Mouse (Mus musculus) small intestine, adult 2 months (tissue): ENCODE results near the gene Fads1. TPM values are rescaled to one million over a fixed set of nuclear protein-coding genes. Genes with fewer than 3 reads are reported as not detected.
A peak's percentile ranks its signal among the peaks of the same experiment; 100 is the strongest.

ENCODE experiments used
- H3K27ac ChIP-seq: fragments of 200-500 bp; 2 replicates; pipeline ENCODE4 v1.5.1; 2012; ENCODE audit warnings: low read depth, low read length, control low read depth, inconsistent platforms; ENCODE audit not compliant: insufficient read depth
- H3K27me3 ChIP-seq: fragments of 200-500 bp; 2 replicates; pipeline ENCODE4 v1.6.1; 2012; ENCODE audit warnings: mild to moderate bottlenecking, moderate library complexity, low read length, inconsistent platforms; ENCODE audit not compliant: control insufficient read depth, insufficient read depth
- H3K36me3 ChIP-seq: fragments of 200-500 bp; 2 replicates; pipeline ENCODE4 v1.6.1; 2012; ENCODE audit warnings: mild to moderate bottlenecking, low read length, control low read depth, inconsistent platforms; ENCODE audit not compliant: control insufficient read depth, insufficient read depth
- H3K4me1 ChIP-seq: fragments of 200-500 bp; 2 replicates; pipeline ENCODE4 v1.6.1; 2012; ENCODE audit warnings: low read length, inconsistent platforms, mixed read lengths; ENCODE audit not compliant: control insufficient read depth, insufficient read depth, insufficient read length
- H3K4me3 ChIP-seq: fragments of 200-500 bp; 2 replicates; pipeline ENCODE4 v1.5.1; 2012; ENCODE audit warnings: low read depth, mild to moderate bottlenecking, control low read depth, inconsistent platforms, low read length, moderate library complexity
- CTCF ChIP-seq: fragments of 200-500 bp; IDR thresholded peaks from 2 replicates; pipeline ENCODE4 v1.5.1; 2012; ENCODE audit warnings: low read depth, mild to moderate bottlenecking, control low read depth, inconsistent platforms, low read length, moderate library complexity, mixed read lengths; ENCODE audit not compliant: insufficient replicate concordance, insufficient read length; ENCODE audit errors: extremely low read depth
- POLR2A ChIP-seq: fragments of 200-500 bp; IDR thresholded peaks from 2 replicates; pipeline ENCODE4 v1.6.1; 2012; ENCODE audit warnings: low read depth, mild to moderate bottlenecking, control low read depth, inconsistent platforms, low read length, moderate library complexity
- WGBS: fragments of 180-500 bp; shearing (Covaris S2); methylation state at CpG from one replicate; pipeline ENCODE4 v1.1.7; 2018; 5-methylcytosine and 5-hydroxymethylcytosine counted together
- polyA plus RNA-seq: library from polyadenylated mRNA; depleted of rRNA; stranded (reverse); fragments of >200 nt; gene quantifications from 2 replicates; pipeline ENCODE4 v1.2.3, GENCODE M21; 2012; rRNA removed

Gene Fads1
- polyA plus RNA-seq = 8.5 and 11.6 TPM in 2 replicates

DNA sequence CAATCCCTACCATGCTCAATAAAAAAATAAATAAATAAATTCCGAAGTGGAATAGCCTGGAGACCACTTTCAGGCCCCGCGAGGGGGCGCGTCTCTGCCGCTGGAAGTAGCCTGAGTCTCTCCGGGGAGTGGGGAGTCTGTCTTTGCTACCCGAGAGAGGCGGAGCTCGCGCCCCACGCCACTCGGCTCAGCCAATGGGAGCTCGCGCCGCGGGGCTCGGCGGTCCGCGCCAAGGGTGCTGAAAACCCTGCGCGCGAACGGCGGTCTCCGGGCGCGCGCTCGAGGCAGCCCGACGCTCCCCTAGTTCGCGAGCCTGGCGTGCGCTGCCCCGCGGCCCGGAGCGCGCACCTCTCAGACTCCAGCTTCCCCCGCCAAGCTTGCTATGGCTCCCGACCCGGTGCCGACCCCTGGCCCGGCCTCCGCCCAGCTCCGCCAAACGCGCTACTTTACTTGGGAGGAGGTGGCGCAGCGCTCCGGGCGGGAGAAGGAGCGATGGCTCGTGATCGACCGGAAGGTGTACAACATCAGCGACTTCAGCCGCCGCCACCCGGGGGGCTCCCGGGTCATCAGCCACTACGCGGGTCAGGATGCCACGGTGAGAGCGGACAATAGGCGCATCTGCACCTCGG, at the start of gene Fads1:
Fads1 (plus strand) TSS at position 219 of the 629 bp plus-strand sequence.
- Histone ChIP-seq H3K27me3 (no peaks in the 10 kb centered on the region), H3K4me1 (peaks cover 6% of the 10 kb centered on the region; the same call in 1 of the 2 replicates), H3K27ac (peak within 1 kb of the TSS; percentile 48), H3K4me3 (peak within 1 kb of the TSS; percentile 92), H3K36me3 (no peaks in the 10 kb centered on the region)
- under 1% methylated on average over 70 of the region's 70 CpGs for WGBS
- TF ChIP-seq CTCF (peak; percentile 56; the same call in 1 of the 2 replicates), POLR2A (no peak)

DNA sequence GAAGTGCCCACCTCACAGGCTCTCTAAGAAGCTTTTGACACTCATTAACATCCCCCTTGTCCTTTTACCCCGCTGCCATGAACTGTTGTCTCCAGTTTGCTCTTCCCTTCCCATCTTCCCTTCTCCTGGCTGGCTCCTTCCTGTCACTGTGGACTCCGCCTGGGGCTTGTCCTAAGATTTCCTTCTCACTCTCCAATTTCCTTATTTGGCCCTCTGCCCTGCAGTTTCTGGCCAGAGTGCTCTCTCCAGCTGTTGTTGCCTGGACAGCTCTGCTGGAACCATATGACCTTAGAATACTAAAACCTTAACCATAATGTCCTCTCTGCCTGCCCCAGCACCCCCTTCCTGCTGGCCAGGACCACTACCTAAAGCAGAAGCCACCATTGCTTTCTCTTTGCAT, 48.0 kb upstream of the Fads1 start:
- Histone ChIP-seq H3K36me3 (no peaks in the 10 kb centered on the region), H3K27me3 (no peaks in the 10 kb centered on the region), H3K27ac (peak overlapping the region; percentile 45; the same call in 1 of the 2 replicates), H3K4me1 (peaks cover 2% of the 10 kb centered on the region; the same call in 1 of the 2 replicates), H3K4me3 (no peak overlapping the region)
- 21% methylated on average over 2 of the region's 2 CpGs for WGBS
- TF ChIP-seq POLR2A (no peak), CTCF (no peak)

DNA sequence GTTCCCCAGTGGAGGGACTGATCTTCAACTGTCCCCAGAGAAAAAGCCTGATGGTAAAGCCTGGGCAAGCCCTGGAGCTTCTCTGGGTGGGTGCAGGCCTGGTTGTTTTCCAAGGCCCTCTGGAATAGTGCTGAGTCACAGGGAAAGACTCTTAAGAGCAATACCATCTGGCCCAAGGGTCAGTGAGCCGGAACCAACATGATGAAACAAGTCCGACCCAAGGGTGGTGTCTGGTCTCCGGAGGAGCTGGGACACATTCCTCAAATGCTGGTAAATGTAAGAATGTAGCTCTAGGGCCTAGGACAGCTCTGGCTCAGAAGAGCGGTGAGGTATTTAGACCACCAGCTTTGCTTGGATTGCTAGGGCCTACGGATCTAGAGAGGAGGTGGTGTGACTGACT, 45.3 kb upstream of the Fads1 start:
- no peak overlapping the region for H3K27ac ChIP-seq
- TF ChIP-seq POLR2A (no peak), CTCF (no peak)
- no peaks in the 10 kb centered on the region for H3K27me3 ChIP-seq
- no peaks in the 10 kb centered on the region for H3K36me3 ChIP-seq
- peaks cover 2% of the 10 kb centered on the region; the same call in 1 of the 2 replicates for H3K4me1 ChIP-seq
- no peak overlapping the region for H3K4me3 ChIP-seq
- 85% methylated on average over 5 of the region's 5 CpGs for WGBS

DNA sequence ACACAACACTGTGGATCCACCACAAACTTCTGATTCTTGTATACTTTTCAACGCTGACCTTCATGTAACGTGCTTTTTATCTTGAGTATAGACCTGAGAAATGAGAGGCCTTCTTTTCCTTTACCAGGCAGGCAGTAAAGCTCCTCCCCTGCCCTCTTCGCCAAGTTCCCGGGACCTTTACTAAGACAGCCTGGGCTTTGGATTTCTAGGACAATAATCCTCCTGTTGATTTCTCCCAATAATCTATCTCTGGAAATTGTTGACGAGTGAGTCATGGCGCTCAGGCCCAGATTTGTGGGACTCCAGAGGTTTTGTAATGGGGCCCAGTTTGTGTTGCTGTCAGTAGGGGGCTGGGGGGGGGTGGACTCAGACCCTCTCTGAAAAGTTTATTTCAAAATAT, 43.0 kb upstream of the Fads1 start:
- no peak overlapping the region for H3K4me3 ChIP-seq
- H3K4me1 ChIP-seq = no peaks in the 10 kb centered on the region
- H3K27ac ChIP-seq = no peak overlapping the region
- no peaks in the 10 kb centered on the region for H3K36me3 ChIP-seq
- no peaks in the 10 kb centered on the region for H3K27me3 ChIP-seq
- WGBS = 79% methylated on average over 6 of the region's 6 CpGs
- no peak for TF ChIP-seq CTCF
- no peak for TF ChIP-seq POLR2A

DNA sequence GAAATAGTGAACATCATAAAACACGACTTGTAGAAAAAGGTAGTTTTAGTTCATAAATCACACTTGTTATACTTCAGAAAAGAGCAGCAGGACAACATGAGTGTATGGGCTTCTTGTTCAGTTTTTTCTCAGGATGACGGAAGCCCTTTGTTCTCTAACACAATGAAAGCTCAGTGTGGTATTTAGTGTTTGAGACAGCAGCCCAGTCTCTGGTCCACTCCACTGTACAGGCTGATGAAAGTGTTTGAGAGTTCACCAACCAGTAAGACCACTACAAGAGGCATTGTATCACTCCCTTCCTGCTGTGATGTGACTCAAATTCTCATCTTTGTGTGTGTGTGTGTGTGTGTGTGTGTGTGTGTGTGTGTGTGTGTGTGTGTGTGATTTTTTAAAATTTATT, 39.0 kb upstream of the Fads1 start:
- Histone ChIP-seq H3K36me3 (no peaks in the 10 kb centered on the region), H3K27ac (no peak overlapping the region), H3K4me1 (no peaks in the 10 kb centered on the region), H3K4me3 (no peak overlapping the region), H3K27me3 (no peaks in the 10 kb centered on the region)
- WGBS = 78% methylated on average over 2 of the region's 2 CpGs
- TF ChIP-seq CTCF (no peak), POLR2A (no peak)

DNA sequence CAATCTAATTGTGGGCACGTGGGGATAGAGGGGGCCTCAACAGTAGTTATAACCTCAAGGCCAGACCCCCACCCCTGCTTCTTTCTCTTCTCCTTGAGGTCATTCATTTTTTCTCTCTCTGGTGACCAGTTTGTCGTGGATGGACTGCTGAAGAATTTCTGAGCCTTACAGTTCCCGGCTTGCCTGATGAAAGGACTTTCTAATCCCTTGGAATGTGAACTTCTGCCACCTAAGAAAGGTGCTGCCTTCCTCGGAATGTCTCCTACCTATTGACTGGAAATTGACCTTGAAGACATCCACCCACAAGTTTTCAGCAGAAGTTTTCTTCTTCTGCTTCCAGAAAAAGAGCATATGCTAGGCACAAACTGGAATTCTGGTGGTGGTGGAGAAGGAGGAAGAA, 38.2 kb upstream of the Fads1 start:
- H3K4me3 ChIP-seq = no peak overlapping the region
- no peak for TF ChIP-seq POLR2A
- TF ChIP-seq CTCF = no peak

DNA sequence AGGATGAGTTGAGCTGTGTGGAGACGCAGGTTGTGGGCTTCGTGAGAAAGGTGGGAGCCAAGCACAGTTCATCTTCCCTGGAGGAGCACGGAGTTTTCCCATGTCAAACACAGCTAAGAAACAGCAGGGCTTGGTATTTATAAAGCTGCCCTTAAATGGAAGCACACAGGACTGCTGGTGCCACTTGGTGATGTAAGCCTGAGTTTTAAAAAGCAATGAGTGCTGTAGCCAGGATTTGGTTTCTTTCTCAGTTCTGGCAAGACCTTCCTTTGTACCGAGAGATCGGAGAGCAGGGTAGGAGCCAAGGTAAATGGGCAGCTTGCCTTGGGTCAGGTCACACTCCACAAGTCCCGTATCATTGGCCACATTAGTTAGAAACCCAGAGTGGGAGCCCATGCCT, 34.1 kb upstream of the Fads1 start:
- Histone ChIP-seq H3K27ac (peak overlapping the region; percentile 37; the same call in 1 of the 2 replicates), H3K4me3 (no peak overlapping the region), H3K27me3 (no peaks in the 10 kb centered on the region), H3K36me3 (no peaks in the 10 kb centered on the region), H3K4me1 (no peaks in the 10 kb centered on the region)
- 64% methylated on average over 6 of the region's 6 CpGs for WGBS
- no peak for TF ChIP-seq CTCF
- no peak for TF ChIP-seq POLR2A

More for the DNA sequence above, 38.2 kb upstream of the Fads1 start:
- 62% methylated on average over 4 of the region's 4 CpGs for WGBS
- no peaks in the 10 kb centered on the region for H3K27me3 ChIP-seq
- H3K4me1 ChIP-seq = no peaks in the 10 kb centered on the region
- no peak overlapping the region for H3K27ac ChIP-seq
- H3K36me3 ChIP-seq = no peaks in the 10 kb centered on the region
